Mouse (Mus musculus): ENCODE data around the gene Rnaseh1.

- no peak for TF ChIP-seq CTCF (IDR thresholded peaks at IDR 0.05; ENCODE audit: extremely low read depth, insufficient read length, insufficient replicate concordance, low read depth, low read length)
- no peak for TF ChIP-seq POLR2A (IDR thresholded peaks at IDR 0.05; ENCODE audit: low read depth, low read length)
These were observed 17.3 kb downstream of the Rnaseh1 start for GRCm38 (mm10) chr12:28666734-28667133.

Data from small intestine, adult 2 months (tissue).